Mouse (Mus musculus) cerebellum, adult 2 months (tissue): ENCODE data around the gene Gm266.

Experiments used
- CTCF ChIP-seq: fragments of 200-500 bp; IDR thresholded peaks from 2 replicates; pipeline ENCODE4 v1.5.1; 2011; ENCODE audit warnings: low read depth, mild to moderate bottlenecking, control low read depth, low read length, moderate library complexity, borderline replicate concordance; ENCODE audit not compliant: insufficient read depth
- POLR2A ChIP-seq: fragments of 200-500 bp; IDR thresholded peaks from 2 replicates; pipeline ENCODE4 v1.6.1; 2011; ENCODE audit warnings: low read length, control low read depth, borderline replicate concordance; ENCODE audit not compliant: insufficient read depth

DNA sequence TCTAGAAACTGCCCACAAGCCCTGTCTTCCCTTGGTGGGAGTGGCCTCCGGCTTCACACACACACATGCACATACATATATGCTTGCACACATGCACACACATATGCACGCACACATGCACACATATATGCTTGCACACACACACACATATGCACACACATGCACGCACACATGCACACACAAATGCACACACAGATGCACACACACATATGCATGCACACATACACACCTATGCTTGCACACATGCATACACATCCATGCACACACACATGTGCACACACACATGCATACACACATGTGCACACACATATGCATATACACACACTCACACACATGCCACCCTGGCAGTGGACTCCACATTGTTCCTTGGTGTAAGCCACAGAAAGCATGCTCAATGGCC lies 11.2 kb downstream of the Gm266 start:
- no peak for TF ChIP-seq CTCF
- no peak for TF ChIP-seq POLR2A
